Mouse (Mus musculus) liver, postnatal 0 days (tissue): Measurements from ENCODE around the gene Cplx2.

Source experiments
- CTCF ChIP-seq: sonication (generic); IDR thresholded peaks from 2 replicates; pipeline ENCODE4 v1.5.1; 2016; ENCODE audit warnings: antibody characterized with exemption, low read depth
- EP300 ChIP-seq: IDR thresholded peaks from 2 replicates; pipeline ENCODE4 v1.6.1; 2016; ENCODE audit warnings: antibody characterized with exemption, low read depth, mild to moderate bottlenecking

DNA sequence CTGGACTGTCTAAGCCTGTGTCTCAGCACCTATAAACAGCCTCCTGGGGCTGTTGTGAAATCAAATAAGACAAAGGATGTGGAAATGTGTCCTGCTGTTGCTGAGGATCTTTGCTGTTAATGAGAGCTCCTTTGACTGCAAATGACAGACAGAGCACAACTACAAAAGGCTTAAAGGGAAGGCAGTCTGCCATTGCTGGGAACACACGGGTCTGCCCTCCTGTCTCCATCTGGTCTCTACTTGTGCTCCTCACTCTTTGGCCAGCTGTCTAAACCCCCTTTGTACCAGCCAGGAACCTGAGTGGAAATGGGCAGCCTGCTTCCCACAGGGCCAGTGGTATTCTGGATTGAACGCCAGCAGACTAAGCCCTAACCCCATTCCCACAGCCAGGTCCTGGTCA is 47.0 kb upstream of the Cplx2 start:
- TF ChIP-seq CTCF = no peak
- no peak for TF ChIP-seq EP300
